Mouse (Mus musculus) large intestine, adult 2 months (tissue): ENCODE data around the gene Ccdc114. TPM values are rescaled to one million over a fixed set of nuclear protein-coding genes. Genes with fewer than 3 reads are reported as not detected.
A peak's percentile ranks its signal among the peaks of the same experiment; 100 is the strongest.
"Not testable (repeated sequence)": the region's sequence is repeated elsewhere in the genome, so short reads cannot be mapped to it uniquely, and the experiment has no call there.

Experiments
- DNase-seq: peaks from one replicate; pipeline ENCODE4 v3.0.0-alpha.2; 2012; ENCODE audit warnings: low read depth, low spot score
- WGBS: fragments of 180-500 bp; shearing (Covaris S2); methylation state at CpG from one replicate; pipeline ENCODE4 v1.1.7; 2018; 5-methylcytosine and 5-hydroxymethylcytosine counted together
- polyA plus RNA-seq: library from polyadenylated mRNA; depleted of rRNA; stranded (reverse); fragments of >200 nt; gene quantifications from 2 replicates; pipeline ENCODE4 v1.2.3, GENCODE M21; 2012

Gene Ccdc114
- polyA plus RNA-seq, 1 experiment, result 1.7 TPM

GRCm38 (mm10) chr7:45917004-45917704, 6.7 kb upstream of the Ccdc114 start:
- 19% methylated on average over 13 of the region's 13 CpGs for whole genome bisulfite sequencing
- no peak for DNase-seq

- 77% methylated on average over 15 of the region's 15 CpGs for WGBS
- DNase-seq, result no peak
Measured at GRCm38 (mm10) chr7:45917926-45918325, 5.9 kb upstream of the Ccdc114 start.

GRCm38 (mm10) chr7:45919083-45919671, 4.7 kb upstream of the Ccdc114 start:
- no peak for DNase-seq
- WGBS, result 82% methylated on average over 14 of the region's 14 CpGs

- WGBS, result 60% methylated on average over 4 of the region's 4 CpGs
- DNase-seq, result no peak
Measured at GRCm38 (mm10) chr7:45919761-45920160, 4.1 kb upstream of the Ccdc114 start.

GRCm38 (mm10) chr7:45920583-45921241, 3.2 kb upstream of the Ccdc114 start:
- no peak for DNase-seq
- 29% methylated on average over 9 of the region's 9 CpGs for WGBS

- 14% methylated on average over 9 of the region's 9 CpGs for WGBS
- no peak for DNase-seq
Measured at GRCm38 (mm10) chr7:45921242-45921621, 2.6 kb upstream of the Ccdc114 start, which contains the start of gene Emp3. TSS of gene Emp3 (minus strand) at chr7:45921404.

- DNase-seq, result no peak
- 71% methylated on average over 12 of the region's 12 CpGs for WGBS
Measured at GRCm38 (mm10) chr7:45921950-45922600, 1.8 kb upstream of the Ccdc114 start.

- peak; percentile 94 for DNase-seq
- WGBS, result under 1% methylated on average over 37 of the region's 37 CpGs
Measured at GRCm38 (mm10) chr7:45922928-45923761, 727 bp upstream of the Ccdc114 start.

- 21% methylated on average over 14 of the region's 14 CpGs for WGBS
- DNase-seq, result no peak
Measured at GRCm38 (mm10) chr7:45924429-45924816, 551 bp downstream of the Ccdc114 start.

- WGBS, result 67% methylated on average over 20 of the region's 23 CpGs
- no peak for DNase-seq
Measured at GRCm38 (mm10) chr7:45928626-45929295, 4.9 kb downstream of the Ccdc114 start.

- no peak for DNase-seq
- 95% methylated on average over 1 of the region's 1 CpGs for WGBS
Measured at GRCm38 (mm10) chr7:45929688-45930087, 5.8 kb downstream of the Ccdc114 start.

- 80% methylated on average over 12 of the region's 12 CpGs for WGBS
- not testable (repeated sequence) for DNase-seq
Measured at GRCm38 (mm10) chr7:45933766-45934165, 9.9 kb downstream of the Ccdc114 start.

- no peak for DNase-seq
- WGBS, result 14% methylated on average over 7 of the region's 7 CpGs
Measured at GRCm38 (mm10) chr7:45935114-45935513, 11.2 kb downstream of the Ccdc114 start.

- no peak for DNase-seq
- 16% methylated on average over 2 of the region's 2 CpGs for WGBS
Measured at GRCm38 (mm10) chr7:45939836-45940235, 16.0 kb downstream of the Ccdc114 start.

GRCm38 (mm10) chr7:45941986-45942385, 18.1 kb downstream of the Ccdc114 start:
- DNase-seq, result no peak
- 85% methylated on average over 9 of the region's 9 CpGs for WGBS

- WGBS, result 42% methylated on average over 1 of the region's 1 CpGs
- not testable (repeated sequence) for DNase-seq
Measured at GRCm38 (mm10) chr7:45943280-45943679, 19.4 kb downstream of the Ccdc114 start.

GRCm38 (mm10) chr7:45949061-45949460, 25.2 kb downstream of the Ccdc114 start:
- WGBS, result 78% methylated on average over 4 of the region's 4 CpGs
- no peak for DNase-seq

GRCm38 (mm10) chr7:45956611-45957010, 32.7 kb downstream of the Ccdc114 start:
- no peak for DNase-seq
- WGBS, result 27% methylated on average over 4 of the region's 4 CpGs
